26 mouse cellular contexts compared by ENCODE assay signal in genomic region chr13:14004999-14005398, GRCm38 (mm10). TPM values are rescaled to one million over a fixed set of nuclear protein-coding genes. Genes with fewer than 3 reads are reported as not detected.
DNase-seq lines count a peak whose midpoint lies in the region; ATAC-seq and TF ChIP-seq lines count a peak whose summit lies in the region.
"Had no signal": no experiment of that assay in that cellular context is flagged by ENCODE, and none has a peak within 500 bp of the region (broad histone marks: within the 10 kb centered on the region; RNA-seq: fewer than 3 reads in every experiment).

No protein-coding gene starts in this region.

- no peaks in the 10 kb centered on the region for H3K9me3 ChIP-seq in forebrain, postnatal 0 days (ENCODE audit: low read length)
- H3K9me3 ChIP-seq: embryonic facial prominence, embryonic 10.5 days; embryonic facial prominence, embryonic 12.5 days; forebrain, embryonic 10.5 days; forebrain, embryonic 12.5 days; G1E had no signal

- no peak overlapping the region for H3K9ac ChIP-seq in forebrain, postnatal 0 days
- H3K9ac ChIP-seq: embryonic facial prominence, embryonic 12.5 days; forebrain, embryonic 12.5 days had no signal

- no peak overlapping the region for H3K27ac ChIP-seq in kidney, adult 2 months (ENCODE audit: insufficient read depth, low read depth, low read length)
- H3K27ac ChIP-seq in forebrain, postnatal 0 days (ENCODE audit: low read depth, low read length) = no peak overlapping the region
- H3K27ac ChIP-seq: embryonic facial prominence, embryonic 10.5 days; embryonic facial prominence, embryonic 12.5 days; forebrain, embryonic 10.5 days; forebrain, embryonic 12.5 days had no signal

- no peaks in the 10 kb centered on the region for H3K27me3 ChIP-seq in kidney, adult 2 months (replicated peaks; ENCODE audit: control insufficient read depth, insufficient read depth, low read length)
- H3K27me3 ChIP-seq in forebrain, postnatal 0 days (ENCODE audit: insufficient read depth, low read length) = no peaks in the 10 kb centered on the region
- H3K27me3 ChIP-seq: CH12.LX; embryonic facial prominence, embryonic 12.5 days; forebrain, embryonic 12.5 days; Patski had no signal

- TF ChIP-seq POLR2A in kidney, adult 2 months (IDR thresholded peaks at IDR 0.05; ENCODE audit: low read depth, low read length) = no peak

- no peak for TF ChIP-seq CTCF in kidney, adult 2 months (conservative IDR thresholded peaks at IDR 0.05; ENCODE audit: insufficient read depth, insufficient read length, low read depth, low read length)
- TF ChIP-seq CTCF in forebrain, postnatal 0 days (IDR thresholded peaks at IDR 0.05; ENCODE audit: low read depth) = no peak

- no peaks in the 10 kb centered on the region for H3K4me1 ChIP-seq in kidney, adult 2 months (ENCODE audit: control insufficient read depth, insufficient read depth, low read length)
- no peaks in the 10 kb centered on the region for H3K4me1 ChIP-seq in forebrain, postnatal 0 days (ENCODE audit: insufficient read depth)
- H3K4me1 ChIP-seq: embryonic facial prominence, embryonic 10.5 days; embryonic facial prominence, embryonic 12.5 days; forebrain, embryonic 10.5 days; forebrain, embryonic 12.5 days had no signal

- H3K4me2 ChIP-seq in forebrain, postnatal 0 days (ENCODE audit: low read depth) = no peak overlapping the region
- H3K4me2 ChIP-seq: embryonic facial prominence, embryonic 12.5 days; forebrain, embryonic 12.5 days had no signal

- 81% methylated on average over 5 of the region's 5 CpGs for WGBS in kidney, adult 2 months
- WGBS in forebrain, postnatal 0 days = 93% methylated on average over 5 of the region's 5 CpGs

- ATAC-seq in forebrain, postnatal 0 days = no peak
- ATAC-seq: activated CD4-positive, CD25-positive, alpha-beta regulatory T cell, adult 4 months; CD4-positive, CD25-positive, alpha-beta regulatory T cell, adult 4 months; forebrain, embryonic 14.5 days; forebrain, embryonic 16.5 days; Patski had no signal

- H3K36me3 ChIP-seq in kidney, adult 2 months (ENCODE audit: control insufficient read depth, insufficient read depth, low read length) = peaks cover 1% of the 10 kb centered on the region; the same call in 1 of the 2 replicates
- H3K36me3 ChIP-seq in forebrain, postnatal 0 days (ENCODE audit: insufficient read depth) = peaks cover 60% of the 10 kb centered on the region

- no peak overlapping the region for H3K4me3 ChIP-seq in kidney, adult 2 months (ENCODE audit: insufficient read depth, low read depth, low read length)
- no peak overlapping the region for H3K4me3 ChIP-seq in forebrain, postnatal 0 days (ENCODE audit: low read depth, low read length)
- H3K4me3 ChIP-seq: embryonic facial prominence, embryonic 10.5 days; embryonic facial prominence, embryonic 12.5 days; forebrain, embryonic 10.5 days; forebrain, embryonic 12.5 days had no signal

- DNase-seq in kidney, postnatal 14 days = peak; percentile 5
- no peak for DNase-seq in kidney, adult 2 months
- peak; percentile 48 for DNase-seq in urinary bladder, postnatal 14 days (ENCODE audit: low spot score)
- no peak for DNase-seq in urinary bladder, postnatal 10 days (ENCODE audit: low spot score)
- DNase-seq in fat pad, adult 2 months (ENCODE audit: extremely low read depth, low read depth, low spot score) = peak; percentile 74
- peak; percentile 23 to 39 for DNase-seq in urinary bladder, postnatal 36 days (ENCODE audit: low spot score in 2 of 2)
- no peak for DNase-seq in forebrain, postnatal 0 days
- DNase-seq: adrenal gland, adult 8-10 months; adrenal gland, postnatal 14 days; adrenal gland, postnatal 36 days; B cell, adult 2 months; cerebellum, adult 11-12 months; cerebellum, adult 2 months; cerebellum, adult 9-11 months; cerebellum, postnatal 25 days had no signal

RNA-seq across cellular contexts. Expression of gene Tbce, which starts 34.4 kb away (rescaled TPM):
- 15.1 and 15.3 TPM in 2 replicates for polyA plus RNA-seq in kidney, adult 2 months (2012; rRNA removed)
- 92.9 and 109 TPM in 2 replicates for total RNA-seq in forebrain, postnatal 0 days (2014; rRNA removed)
- 75.2 and 83.0 TPM in 2 replicates for polyA plus RNA-seq in forebrain, postnatal 0 days (2015; fragmentation: Nextera tagmentation; extraction: Ambion mirVana)

RNA-seq across cellular contexts. Expression of gene B3galnt2, which starts 50.7 kb away (rescaled TPM):
- 17.4 and 25.8 TPM in 2 replicates for polyA plus RNA-seq in kidney, adult 2 months (2012; rRNA removed)
- 20.4 and 22.0 TPM in 2 replicates for total RNA-seq in forebrain, postnatal 0 days (2014; rRNA removed)
- 5.9 and 9.8 TPM in 2 replicates for polyA plus RNA-seq in forebrain, postnatal 0 days (2015; fragmentation: Nextera tagmentation; extraction: Ambion mirVana)

RNA-seq across cellular contexts. Expression of gene Arid4b, which starts 58.0 kb away (rescaled TPM):
- 3.9 and 4.0 TPM in 2 replicates for polyA plus RNA-seq in kidney, adult 2 months (2012; rRNA removed)
- 27.7 and 37.0 TPM in 2 replicates for total RNA-seq in forebrain, postnatal 0 days (2014; rRNA removed)
- polyA plus RNA-seq in forebrain, postnatal 0 days (2015; fragmentation: Nextera tagmentation; extraction: Ambion mirVana) = 35.4 and 56.3 TPM in 2 replicates

RNA-seq across cellular contexts. Expression of gene Ggps1, which starts 58.3 kb away (rescaled TPM):
- 9.9 and 13.8 TPM in 2 replicates for polyA plus RNA-seq in kidney, adult 2 months (2012; rRNA removed)
- 85.2 and 107 TPM in 2 replicates for total RNA-seq in forebrain, postnatal 0 days (2014; rRNA removed)
- polyA plus RNA-seq in forebrain, postnatal 0 days (2015; fragmentation: Nextera tagmentation; extraction: Ambion mirVana) = 71.4 and 73.0 TPM in 2 replicates

Comparison
In these comparisons a context has a peak if more than half of its experiments do, and no peak if none do; other contexts are left out.
1. DNase-seq: peak in kidney, postnatal 14 days (single experiment), urinary bladder, postnatal 14 days (single experiment), fat pad, adult 2 months (single experiment) and urinary bladder, postnatal 36 days (2 of 2); none in kidney, adult 2 months (single experiment), urinary bladder, postnatal 10 days (single experiment) and forebrain, postnatal 0 days (single experiment).